Mouse (Mus musculus) neural tube, embryonic 11.5 days (tissue): ENCODE data around the gene Slc25a29. TPM values are rescaled to one million over a fixed set of nuclear protein-coding genes. Genes with fewer than 3 reads are reported as not detected.
A peak's percentile ranks its signal among the peaks of the same experiment; 100 is the strongest.

Experiments used
- ATAC-seq: fragments of 200-750 bp; cut with Nextera tagmentation; 2 replicates; pipeline ENCODE4 v1.8.0; 2017; ENCODE audit warnings: moderate number of reproducible peaks, mild to moderate bottlenecking, moderate TSS enrichment, moderate library complexity; ENCODE audit not compliant: insufficient read depth, low FRiP score, low TSS enrichment
- DNase-seq: peaks from one replicate; pipeline ENCODE4 v3.0.0-alpha.2; 2015; ENCODE audit warnings: low spot score
- H3K27ac ChIP-seq: fragments of 300-500 bp; sonication (generic); 2 replicates; pipeline ENCODE4 v1.5.1; 2014; ENCODE audit warnings: low read depth, mild to moderate bottlenecking, low read length
- H3K27me3 ChIP-seq: fragments of 300-500 bp; sonication (generic); 2 replicates; pipeline ENCODE4 v1.6.1; 2014; ENCODE audit warnings: mild to moderate bottlenecking, low read length, mixed read lengths; ENCODE audit not compliant: control insufficient read depth, insufficient read depth
- H3K36me3 ChIP-seq: fragments of 300-500 bp; sonication (generic); 2 replicates; pipeline ENCODE4 v1.6.1; 2014; ENCODE audit warnings: mild to moderate bottlenecking, low read length, moderate library complexity, mixed read lengths; ENCODE audit not compliant: control insufficient read depth, insufficient read depth
- H3K4me1 ChIP-seq: fragments of 300-500 bp; sonication (generic); 2 replicates; pipeline ENCODE4 v1.6.1; 2014; ENCODE audit warnings: low read length, mixed read lengths; ENCODE audit not compliant: control insufficient read depth, insufficient read depth
- H3K4me2 ChIP-seq: fragments of 300-500 bp; sonication (generic); 2 replicates; pipeline ENCODE4 v1.6.1; 2014; ENCODE audit warnings: low read depth, mild to moderate bottlenecking, moderate library complexity
- H3K4me3 ChIP-seq: fragments of 300-500 bp; sonication (generic); 2 replicates; pipeline ENCODE4 v1.5.1; 2014; ENCODE audit warnings: low read depth, low read length
- H3K9ac ChIP-seq: fragments of 300-500 bp; sonication (generic); 2 replicates; pipeline ENCODE4 v1.6.1; 2014; ENCODE audit warnings: mild to moderate bottlenecking, low read length
- H3K9me3 ChIP-seq: fragments of 300-500 bp; sonication (generic); 2 replicates; pipeline ENCODE4 v1.6.1; 2016; ENCODE audit warnings: low read length; ENCODE audit not compliant: control insufficient read depth
- WGBS: fragments of 180-500 bp; shearing (Covaris S2); extraction: QIAGEN DNeasy Blood & Tissue Kit; methylation state at CpG from one replicate; pipeline ENCODE4 v1.1.7; 2014; 5-methylcytosine and 5-hydroxymethylcytosine counted together
- microRNA counts: library from miRNA; unstranded; fragments of <30 nt; microRNA quantifications from one replicate; lab custom pipeline; 2015
- microRNA-seq: library from miRNA; unstranded; fragments of <30 nt; microRNA quantifications from one replicate; pipeline ENCODE4, GENCODE M21; 2016
- polyA plus RNA-seq: library from polyadenylated mRNA; unstranded; fragments of >200 nt; fragmentation: Nextera tagmentation; extraction: Ambion mirVana; gene quantifications from 2 replicates; pipeline ENCODE4 v1.2.1, GENCODE M21; 2014

The Slc25a29 gene
- polyA plus RNA-seq, 1 experiment from 2014 or later = 12.9 TPM

- Histone ChIP-seq H3K4me2 (no peak overlapping the region), H3K36me3 (peaks cover 2% of the 10 kb centered on the region; the same call in 1 of the 2 replicates)
- 97% methylated on average over 7 of the region's 7 CpGs for WGBS
Observed at GRCm38 (mm10) chr12:108780108-108780877, 55.4 kb downstream of the Slc25a29 start.

More at GRCm38 (mm10) chr12:108780108-108780877, 55.4 kb downstream of the Slc25a29 start:
- H3K4me1 ChIP-seq = no peaks in the 10 kb centered on the region
- H3K27me3 ChIP-seq = no peaks in the 10 kb centered on the region
- H3K27ac ChIP-seq = no peak overlapping the region
- H3K9me3 ChIP-seq = no peaks in the 10 kb centered on the region; the same call in 1 of the 2 replicates
- ATAC-seq (no peak), DNase-seq (no peak)
- no peak overlapping the region for H3K9ac ChIP-seq
- H3K4me3 ChIP-seq = no peak overlapping the region

MicroRNAs within 50 kb of the gene (microRNA counts, 519-probe panel; counts per million panel counts)
- microRNA mmu-miR-345-3p (lab: Ali Mortazavi, UCI) = 171 counts per million, percentile 57 among the panel's probes with 10 or more counts
- microRNA mmu-miR-345-5p (lab: Ali Mortazavi, UCI) = 3,440 counts per million, percentile 68 among the panel's probes with 10 or more counts

Small RNA genes within 50 kb of the gene (microRNA-seq; reads per million reads assigned to microRNA genes)
- 88.8 reads per million, percentile 49 among the genes with 10 or more reads in this experiment for gene Mir345

Other genes with a start within 250 kb of the Slc25a29 start
- 1.6 and 1.8 TPM in 2 replicates for gene Degs2, start 133.6 kb downstream of the Slc25a29 start, polyA plus RNA-seq
- gene Yy1, start 42.9 kb downstream of the Slc25a29 start, polyA plus RNA-seq = 17.6 and 18.7 TPM in 2 replicates
- 10.5 and 13.2 TPM in 2 replicates for gene Slc25a47, start 163 bp upstream of the Slc25a29 start, polyA plus RNA-seq
- gene Wdr25, start 57.7 kb upstream of the Slc25a29 start, polyA plus RNA-seq = 5.2 TPM in 2 replicates
- gene Wars, start 58.3 kb upstream of the Slc25a29 start, polyA plus RNA-seq = 139 and 148 TPM in 2 replicates
- 11.3 and 14.9 TPM in 2 replicates for gene Begain, start 232.3 kb upstream of the Slc25a29 start, polyA plus RNA-seq